Mouse (Mus musculus): ENCODE measurements around the gene Ccdc88c. TPM values are rescaled to one million over a fixed set of nuclear protein-coding genes. Genes with fewer than 3 reads are reported as not detected.
"Not testable (repeated sequence)": the region's sequence is repeated elsewhere in the genome, so short reads cannot be mapped to it uniquely, and the experiment has no call there.

Gene Ccdc88c
- polyA plus RNA-seq, 1 experiment = 18.0 TPM

DNA sequence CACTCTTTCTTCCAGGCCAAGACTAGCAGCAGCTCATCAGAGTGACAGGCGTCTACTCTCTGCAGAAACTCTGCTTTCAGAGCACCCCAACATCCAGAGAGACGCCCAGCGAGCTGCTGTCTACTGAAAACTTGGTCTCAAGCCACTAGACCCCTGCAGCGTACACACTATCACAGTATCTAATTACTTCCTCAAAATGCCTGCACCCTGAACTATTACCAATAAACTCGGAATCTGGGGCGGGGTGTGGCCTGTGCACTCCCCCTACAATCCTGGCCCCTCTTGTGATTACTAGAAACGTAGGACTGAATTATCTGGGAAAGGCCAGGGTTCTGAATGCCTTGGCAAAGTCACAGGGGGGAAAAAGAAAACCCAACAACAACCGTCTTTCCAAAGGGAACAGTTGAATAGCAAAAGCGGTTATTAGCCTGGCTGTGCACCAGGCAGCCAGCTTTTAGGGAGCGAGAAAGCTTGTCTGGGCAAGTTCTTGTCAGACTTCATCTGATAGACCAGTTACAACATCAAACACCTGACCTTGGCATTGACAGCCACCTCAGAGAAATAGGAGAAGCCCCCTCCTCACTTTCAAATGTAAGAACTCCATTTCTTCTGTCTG is 14.2 kb downstream of the Ccdc88c start:
- Histone ChIP-seq H3K4me2 (ENCODE audit: low read depth) (no peak overlapping the region), H3K36me3 (ENCODE audit: control insufficient read depth, insufficient read depth) (no peaks in the 10 kb centered on the region), H3K27me3 (ENCODE audit: control insufficient read depth, insufficient read depth, insufficient read length) (no peaks in the 10 kb centered on the region), H3ac (ENCODE audit: control insufficient read depth, insufficient read length) (no peak overlapping the region), H3K79me2 (ENCODE audit: control insufficient read depth, insufficient read depth) (peaks cover 63% of the 10 kb centered on the region), H3K4me3 (no peak overlapping the region)
- TF ChIP-seq POLR2AphosphoS2 (IDR thresholded peaks at IDR 0.05; ENCODE audit: insufficient read length, low read depth) (no peak), CEBPB (IDR thresholded peaks at IDR 0.05; ENCODE audit: insufficient read depth, poor library complexity, severe bottlenecking) (no peak), REST (IDR thresholded peaks at IDR 0.05; ENCODE audit: insufficient read depth, insufficient read length) (no peak), USF1 (IDR thresholded peaks at IDR 0.05; ENCODE audit: low read depth) (no peak), POLR2A (IDR thresholded peaks at IDR 0.05; ENCODE audit: insufficient read length, low read depth) (no peak), TCF3 (IDR thresholded peaks at IDR 0.05; ENCODE audit: insufficient read length, low read depth) (no peak), TCF12 (IDR thresholded peaks at IDR 0.05; ENCODE audit: insufficient read depth, poor library complexity, severe bottlenecking) (no peak)

DNA sequence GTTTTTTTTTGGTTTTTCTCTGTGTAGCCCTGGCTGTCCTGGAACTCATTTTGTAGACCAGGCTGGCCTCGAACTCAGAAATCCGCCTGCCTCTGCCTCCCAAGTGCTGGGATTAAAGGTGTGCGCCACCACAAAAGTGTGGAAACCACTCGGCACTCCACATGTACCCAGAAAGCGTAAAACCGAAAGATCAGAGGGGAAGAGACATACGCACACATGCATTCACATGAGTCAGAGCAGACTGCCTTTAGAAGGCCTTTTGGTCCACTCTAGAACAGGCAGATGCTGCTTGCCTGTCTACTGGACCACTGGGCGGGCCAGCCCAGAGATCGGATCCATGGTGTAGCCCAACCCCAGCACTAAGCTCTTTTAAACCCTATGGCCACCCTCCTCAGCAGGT is 15.2 kb downstream of the Ccdc88c start:
- peaks cover 53% of the 10 kb centered on the region for H3K79me2 ChIP-seq (ENCODE audit: control insufficient read depth, insufficient read depth)
- not testable (repeated sequence) for H3K4me3 ChIP-seq; H3K36me3 ChIP-seq (ENCODE audit: control insufficient read depth, insufficient read depth); H3ac ChIP-seq (ENCODE audit: control insufficient read depth, insufficient read length); H3K4me2 ChIP-seq (ENCODE audit: low read depth); H3K27me3 ChIP-seq (ENCODE audit: control insufficient read depth, insufficient read depth, insufficient read length)

DNA sequence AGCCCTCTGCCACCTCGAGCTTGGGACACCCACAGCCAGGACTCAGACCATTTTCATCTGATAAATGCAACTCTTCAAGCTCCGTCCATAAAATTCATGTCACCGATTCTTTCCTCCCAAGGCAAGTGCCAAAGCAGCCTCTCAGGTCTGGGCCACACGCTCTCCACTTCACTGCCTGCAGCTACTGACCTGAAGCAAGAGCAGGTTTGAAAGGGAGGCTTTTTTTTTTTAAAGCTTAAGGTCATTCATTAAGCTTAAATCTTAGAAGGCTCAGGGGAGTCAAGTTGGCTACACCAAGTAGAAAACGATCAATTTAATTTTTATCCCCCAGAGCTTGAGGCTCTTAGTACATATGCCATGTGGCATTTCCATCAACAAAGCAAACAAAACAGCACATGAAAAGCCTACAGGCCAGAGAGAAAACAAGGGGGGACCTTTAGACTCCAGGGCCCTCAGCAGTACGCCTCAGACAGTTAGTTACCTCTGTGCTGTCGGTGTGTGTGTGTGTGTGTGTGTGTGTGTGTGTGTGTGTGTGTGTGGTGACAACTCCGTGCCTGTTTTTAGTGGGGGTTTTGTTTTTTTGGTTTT is 15.7 kb downstream of the Ccdc88c start:
- Histone ChIP-seq H3K4me3 (no peak overlapping the region), H3K4me2 (ENCODE audit: low read depth) (no peak overlapping the region), H3K79me2 (ENCODE audit: control insufficient read depth, insufficient read depth) (peaks cover 52% of the 10 kb centered on the region), H3ac (ENCODE audit: control insufficient read depth, insufficient read length) (no peak overlapping the region), H3K36me3 (ENCODE audit: control insufficient read depth, insufficient read depth) (no peaks in the 10 kb centered on the region), H3K27me3 (ENCODE audit: control insufficient read depth, insufficient read depth, insufficient read length) (no peaks in the 10 kb centered on the region)
- no peak for TF ChIP-seq TCF12 (IDR thresholded peaks at IDR 0.05; ENCODE audit: insufficient read depth, poor library complexity, severe bottlenecking)
- TF ChIP-seq MYOD1 (IDR thresholded peaks at IDR 0.05; ENCODE audit: control insufficient read depth in 1 of 3, insufficient read length in 2 of 3, low read depth in 2 of 3) = no peak
- TF ChIP-seq SRF (IDR thresholded peaks at IDR 0.05; ENCODE audit: control insufficient read depth, insufficient read length, low read depth) = no peak
- no peak for TF ChIP-seq REST (IDR thresholded peaks at IDR 0.05; ENCODE audit: insufficient read depth, insufficient read length)
- no peak for TF ChIP-seq POLR2A (IDR thresholded peaks at IDR 0.05; ENCODE audit: insufficient read length, low read depth)
- TF ChIP-seq TCF3 (IDR thresholded peaks at IDR 0.05; ENCODE audit: insufficient read length, low read depth) = no peak
- TF ChIP-seq POLR2AphosphoS2 (IDR thresholded peaks at IDR 0.05; ENCODE audit: insufficient read length, low read depth) = no peak
- TF ChIP-seq MAX (IDR thresholded peaks at IDR 0.05; ENCODE audit: low read depth) = no peak
- no peak for TF ChIP-seq USF1 (IDR thresholded peaks at IDR 0.05; ENCODE audit: low read depth)
- TF ChIP-seq E2F4 (IDR thresholded peaks at IDR 0.05; ENCODE audit: insufficient read depth) = no peak
- no peak for TF ChIP-seq CEBPB (IDR thresholded peaks at IDR 0.05; ENCODE audit: insufficient read depth, poor library complexity, severe bottlenecking)
- TF ChIP-seq MYOG (IDR thresholded peaks at IDR 0.05; ENCODE audit: control insufficient read depth in 1 of 3, insufficient read depth in 1 of 3, insufficient read length in 2 of 3, low read depth in 2 of 3) = no peak

DNA sequence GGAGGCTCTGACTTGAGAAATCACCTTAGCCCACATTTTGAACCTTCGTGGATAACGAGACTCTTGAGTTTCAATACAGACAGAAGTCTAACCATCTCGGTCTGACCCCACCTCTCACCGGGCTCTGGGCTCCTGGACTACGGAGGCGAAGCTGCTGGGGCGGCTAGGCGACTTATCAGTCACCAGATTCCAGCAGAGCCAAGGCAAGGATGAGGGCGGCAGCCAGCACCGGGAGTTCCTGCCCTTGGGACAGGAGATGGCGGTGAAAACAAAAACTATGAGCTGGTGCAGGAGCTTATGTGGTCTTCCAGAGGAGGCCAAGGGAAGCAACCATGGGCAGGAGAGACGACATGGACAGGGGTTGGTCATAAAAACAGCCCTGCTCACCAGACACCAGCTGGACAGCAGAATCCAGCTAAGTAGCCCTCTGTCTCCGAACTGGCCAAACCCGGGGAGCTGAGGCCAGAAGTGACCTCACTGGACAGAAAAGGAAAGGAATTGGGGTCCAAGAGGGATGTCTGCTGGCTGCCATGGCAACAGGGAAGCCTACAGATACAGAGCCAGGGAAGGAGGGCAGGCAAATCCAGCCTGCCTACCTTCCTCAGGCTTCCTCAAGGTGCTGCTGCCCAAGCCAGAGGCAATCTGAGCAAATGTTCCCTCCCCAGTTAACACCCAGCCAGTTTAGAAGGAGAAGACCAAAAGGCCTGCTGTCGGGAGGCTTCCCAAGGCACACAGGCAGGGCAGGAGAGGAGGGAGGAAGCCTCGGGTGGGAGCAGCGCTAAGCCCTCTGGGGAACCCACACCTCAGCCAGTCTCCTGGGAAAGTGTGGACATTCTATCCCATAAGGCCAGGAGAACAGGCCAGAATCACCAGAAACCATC is 16.4 kb downstream of the Ccdc88c start:
- no peaks in the 10 kb centered on the region for H3K27me3 ChIP-seq (ENCODE audit: control insufficient read depth, insufficient read depth, insufficient read length)
- peaks cover 50% of the 10 kb centered on the region for H3K79me2 ChIP-seq (ENCODE audit: control insufficient read depth, insufficient read depth)
- no peak overlapping the region for H3ac ChIP-seq (ENCODE audit: control insufficient read depth, insufficient read length)
- H3K4me2 ChIP-seq (ENCODE audit: low read depth) = no peak overlapping the region
- no peak overlapping the region for H3K4me3 ChIP-seq
- TF ChIP-seq SRF (IDR thresholded peaks at IDR 0.05; ENCODE audit: control insufficient read depth, insufficient read length, low read depth) = no peak
- TF ChIP-seq MAX (IDR thresholded peaks at IDR 0.05; ENCODE audit: low read depth) = no peak
- no peak for TF ChIP-seq CEBPB (IDR thresholded peaks at IDR 0.05; ENCODE audit: insufficient read depth, poor library complexity, severe bottlenecking)
- TF ChIP-seq POLR2A (IDR thresholded peaks at IDR 0.05; ENCODE audit: insufficient read length, low read depth) = no peak
- no peak for TF ChIP-seq POLR2AphosphoS2 (IDR thresholded peaks at IDR 0.05; ENCODE audit: insufficient read length, low read depth)
- TF ChIP-seq TCF12 (IDR thresholded peaks at IDR 0.05; ENCODE audit: insufficient read depth, poor library complexity, severe bottlenecking) = no peak
- TF ChIP-seq E2F4 (IDR thresholded peaks at IDR 0.05; ENCODE audit: insufficient read depth) = no peak
- TF ChIP-seq MYOD1 (IDR thresholded peaks at IDR 0.05; ENCODE audit: control insufficient read depth in 1 of 3, insufficient read length in 2 of 3, low read depth in 2 of 3) = no peak
- no peak for TF ChIP-seq MYOG (IDR thresholded peaks at IDR 0.05; ENCODE audit: control insufficient read depth in 1 of 3, insufficient read depth in 1 of 3, insufficient read length in 2 of 3, low read depth in 2 of 3)
- TF ChIP-seq REST (IDR thresholded peaks at IDR 0.05; ENCODE audit: insufficient read depth, insufficient read length) = no peak
- no peak for TF ChIP-seq TCF3 (IDR thresholded peaks at IDR 0.05; ENCODE audit: insufficient read length, low read depth)
- TF ChIP-seq USF1 (IDR thresholded peaks at IDR 0.05; ENCODE audit: low read depth) = no peak
- H3K36me3 ChIP-seq (ENCODE audit: control insufficient read depth, insufficient read depth) = no peaks in the 10 kb centered on the region
